Mouse (Mus musculus) midbrain, embryonic 13.5 days (tissue): Measurements from ENCODE around the gene Egf. TPM values are rescaled to one million over a fixed set of nuclear protein-coding genes. Genes with fewer than 3 reads are reported as not detected.

ENCODE experiments used
- ATAC-seq: fragments of 200-750 bp; cut with Nextera tagmentation; 2 replicates; pipeline ENCODE4 v1.8.0; 2017; ENCODE audit warnings: mild to moderate bottlenecking, moderate TSS enrichment, moderate library complexity
- H3K27ac ChIP-seq: fragments of 300-500 bp; sonication (generic); 2 replicates; pipeline ENCODE4 v1.5.1; 2015; ENCODE audit warnings: inconsistent platforms, mild to moderate bottlenecking, moderate library complexity
- H3K27me3 ChIP-seq: fragments of 300-500 bp; sonication (generic); 2 replicates; pipeline ENCODE4 v1.6.1; 2015; ENCODE audit warnings: mild to moderate bottlenecking, inconsistent platforms
- H3K36me3 ChIP-seq: fragments of 300-500 bp; sonication (generic); 2 replicates; pipeline ENCODE4 v1.6.1; 2015; ENCODE audit warnings: mild to moderate bottlenecking, inconsistent platforms
- H3K4me1 ChIP-seq: fragments of 300-500 bp; sonication (generic); replicated peaks from 2 replicates; pipeline ENCODE4 v1.6.1; 2015; ENCODE audit warnings: inconsistent platforms
- H3K4me2 ChIP-seq: fragments of 300-500 bp; sonication (generic); replicated peaks from 2 replicates; pipeline ENCODE4 v1.6.1; 2015; ENCODE audit warnings: moderate library complexity, mild to moderate bottlenecking, inconsistent platforms
- H3K4me3 ChIP-seq: fragments of 300-500 bp; sonication (generic); replicated peaks from 2 replicates; pipeline ENCODE4 v1.5.1; 2015; ENCODE audit warnings: mild to moderate bottlenecking, inconsistent platforms
- H3K9ac ChIP-seq: fragments of 300-500 bp; sonication (generic); replicated peaks from 2 replicates; pipeline ENCODE4 v1.6.1; 2015; ENCODE audit warnings: mild to moderate bottlenecking, inconsistent platforms
- H3K9me3 ChIP-seq: fragments of 300-500 bp; sonication (generic); 2 replicates; pipeline ENCODE4 v1.6.1; 2016; ENCODE audit warnings: mild to moderate bottlenecking, inconsistent platforms
- WGBS: fragments of 180-500 bp; shearing (Covaris S2); methylation state at CpG from one replicate; pipeline ENCODE4 v1.1.7; 2015; 5-methylcytosine and 5-hydroxymethylcytosine counted together
- polyA plus RNA-seq: library from polyadenylated mRNA; unstranded; fragments of >200 nt; fragmentation: Nextera tagmentation; extraction: Ambion mirVana; gene quantifications from 2 replicates; pipeline ENCODE4 v1.2.1, GENCODE M21; 2015

The Egf gene
- polyA plus RNA-seq, 1 experiment from 2014 or later, result 1.9 TPM

GRCm38 (mm10) chr3:129744803-129745202, 10.3 kb downstream of the Egf start:
- Histone ChIP-seq H3K9ac (no peak overlapping the region), H3K4me3 (no peak overlapping the region), H3K4me1 (no peaks in the 10 kb centered on the region), H3K27me3 (no peaks in the 10 kb centered on the region), H3K4me2 (no peak overlapping the region), H3K27ac (no peak overlapping the region), H3K36me3 (no peaks in the 10 kb centered on the region), H3K9me3 (no peaks in the 10 kb centered on the region)
- peak; percentile 30; the same call in 1 of the 2 replicates for ATAC-seq
- WGBS, result 53% methylated on average over 8 of the region's 8 CpGs

- H3K27ac ChIP-seq, result no peak overlapping the region
- H3K4me1 ChIP-seq, result no peaks in the 10 kb centered on the region
- no peak for ATAC-seq
- H3K9me3 ChIP-seq, result no peaks in the 10 kb centered on the region
- no peak overlapping the region for H3K4me3 ChIP-seq
- H3K9ac ChIP-seq, result no peak overlapping the region
- WGBS, result 88% methylated on average over 6 of the region's 6 CpGs
- no peaks in the 10 kb centered on the region for H3K36me3 ChIP-seq
- no peak overlapping the region for H3K4me2 ChIP-seq
- H3K27me3 ChIP-seq, result no peaks in the 10 kb centered on the region
Measured at GRCm38 (mm10) chr3:129742781-129743180, 12.3 kb downstream of the Egf start.

GRCm38 (mm10) chr3:129738291-129739183, 16.6 kb downstream of the Egf start:
- Histone ChIP-seq H3K27me3 (no peaks in the 10 kb centered on the region), H3K36me3 (no peaks in the 10 kb centered on the region), H3K9me3 (no peaks in the 10 kb centered on the region), H3K4me3 (no peak overlapping the region), H3K4me1 (no peaks in the 10 kb centered on the region), H3K9ac (no peak overlapping the region), H3K27ac (no peak overlapping the region), H3K4me2 (no peak overlapping the region)
- ATAC-seq, result no peak
- 67% methylated on average over 16 of the region's 16 CpGs for WGBS

GRCm38 (mm10) chr3:129731636-129732035, 23.5 kb downstream of the Egf start:
- Histone ChIP-seq H3K27me3 (no peaks in the 10 kb centered on the region), H3K4me2 (no peak overlapping the region), H3K9me3 (no peaks in the 10 kb centered on the region), H3K4me1 (no peaks in the 10 kb centered on the region), H3K27ac (no peak overlapping the region), H3K36me3 (no peaks in the 10 kb centered on the region), H3K9ac (no peak overlapping the region), H3K4me3 (no peak overlapping the region)
- no peak for ATAC-seq
- 85% methylated on average over 6 of the region's 6 CpGs for WGBS

GRCm38 (mm10) chr3:129730426-129730825, 24.7 kb downstream of the Egf start:
- H3K4me3 ChIP-seq, result no peak overlapping the region
- whole genome bisulfite sequencing, result 28% methylated on average over 8 of the region's 8 CpGs
- no peak overlapping the region for H3K4me2 ChIP-seq
- no peaks in the 10 kb centered on the region for H3K36me3 ChIP-seq
- H3K4me1 ChIP-seq, result 0 out of 2 replicates have a peak, but pooled peaks cover 3% of the 10 kb centered on the region
- H3K27ac ChIP-seq, result no peak overlapping the region
- no peaks in the 10 kb centered on the region for H3K27me3 ChIP-seq
- H3K9me3 ChIP-seq, result no peaks in the 10 kb centered on the region
- ATAC-seq, result no peak
- no peak overlapping the region for H3K9ac ChIP-seq

- H3K36me3 ChIP-seq, result no peaks in the 10 kb centered on the region
- no peak overlapping the region for H3K9ac ChIP-seq
- H3K27me3 ChIP-seq, result no peaks in the 10 kb centered on the region
- 75% methylated on average over 5 of the region's 5 CpGs for WGBS
- H3K4me1 ChIP-seq, result 0 out of 2 replicates have a peak, but pooled peaks cover 3% of the 10 kb centered on the region
- no peak for ATAC-seq
- no peak overlapping the region for H3K27ac ChIP-seq
- H3K9me3 ChIP-seq, result no peaks in the 10 kb centered on the region
- H3K4me3 ChIP-seq, result no peak overlapping the region
- H3K4me2 ChIP-seq, result no peak overlapping the region
Measured at GRCm38 (mm10) chr3:129729916-129730315, 25.2 kb downstream of the Egf start.

- Histone ChIP-seq H3K4me2 (peak overlapping the region; percentile 46), H3K4me3 (peak overlapping the region; percentile 50), H3K9ac (no peak overlapping the region), H3K27ac (no peak overlapping the region), H3K36me3 (no peaks in the 10 kb centered on the region), H3K9me3 (no peaks in the 10 kb centered on the region), H3K4me1 (peaks cover 8% of the 10 kb centered on the region), H3K27me3 (no peaks in the 10 kb centered on the region)
- ATAC-seq, result peak; percentile 55
- 76% methylated on average over 5 of the region's 5 CpGs for WGBS
Measured at GRCm38 (mm10) chr3:129725592-129725991, 29.5 kb downstream of the Egf start.

- Histone ChIP-seq H3K27me3 (no peaks in the 10 kb centered on the region), H3K9me3 (no peaks in the 10 kb centered on the region), H3K4me2 (peak overlapping the region; percentile 64), H3K36me3 (no peaks in the 10 kb centered on the region), H3K4me3 (peak overlapping the region; percentile 50), H3K4me1 (peaks cover 8% of the 10 kb centered on the region), H3K9ac (peak overlapping the region; percentile 56; the same call in 1 of the 2 replicates), H3K27ac (peak overlapping the region; percentile 80)
- WGBS, result under 1% methylated on average over 24 of the region's 24 CpGs
- peak; percentile 98 for ATAC-seq
Measured at GRCm38 (mm10) chr3:129724961-129725501, 30.1 kb downstream of the Egf start.

- H3K27ac ChIP-seq, result 0 out of 2 replicates have a peak overlapping the region, but pooled peaks have one; percentile 80
- peak; percentile 56 for ATAC-seq
- 66% methylated on average over 5 of the region's 5 CpGs for WGBS
- H3K9me3 ChIP-seq, result no peaks in the 10 kb centered on the region
- H3K27me3 ChIP-seq, result no peaks in the 10 kb centered on the region
- H3K4me1 ChIP-seq, result peaks cover 8% of the 10 kb centered on the region
- H3K4me2 ChIP-seq, result peak overlapping the region; percentile 64
- H3K36me3 ChIP-seq, result no peaks in the 10 kb centered on the region
- peak overlapping the region; percentile 56; the same call in 1 of the 2 replicates for H3K9ac ChIP-seq
- H3K4me3 ChIP-seq, result peak overlapping the region; percentile 50
Measured at GRCm38 (mm10) chr3:129724505-129724904, 30.6 kb downstream of the Egf start.

GRCm38 (mm10) chr3:129723311-129723710, 31.8 kb downstream of the Egf start:
- Histone ChIP-seq H3K4me3 (no peak overlapping the region), H3K4me2 (no peak overlapping the region), H3K9me3 (no peaks in the 10 kb centered on the region), H3K27me3 (no peaks in the 10 kb centered on the region), H3K36me3 (0 out of 2 replicates have a peak, but pooled peaks cover 3% of the 10 kb centered on the region), H3K27ac (no peak overlapping the region), H3K4me1 (peaks cover 8% of the 10 kb centered on the region), H3K9ac (no peak overlapping the region)
- no peak for ATAC-seq
- WGBS, result 55% methylated on average over 4 of the region's 4 CpGs

GRCm38 (mm10) chr3:129714542-129715145, 40.5 kb downstream of the Egf start:
- Histone ChIP-seq H3K9ac (no peak overlapping the region), H3K4me1 (no peaks in the 10 kb centered on the region), H3K9me3 (no peaks in the 10 kb centered on the region), H3K27ac (no peak overlapping the region), H3K4me2 (no peak overlapping the region), H3K4me3 (no peak overlapping the region), H3K27me3 (no peaks in the 10 kb centered on the region), H3K36me3 (peaks cover 14% of the 10 kb centered on the region; the same call in 1 of the 2 replicates)
- 81% methylated on average over 15 of the region's 15 CpGs for whole genome bisulfite sequencing
- no peak for ATAC-seq

GRCm38 (mm10) chr3:129708157-129708556, 47.0 kb downstream of the Egf start:
- Histone ChIP-seq H3K4me1 (no peaks in the 10 kb centered on the region), H3K36me3 (0 out of 2 replicates have a peak, but pooled peaks cover 7% of the 10 kb centered on the region), H3K4me2 (no peak overlapping the region), H3K9ac (no peak overlapping the region), H3K4me3 (no peak overlapping the region), H3K9me3 (no peaks in the 10 kb centered on the region), H3K27me3 (no peaks in the 10 kb centered on the region), H3K27ac (no peak overlapping the region)
- WGBS, result 19% methylated on average over 5 of the region's 5 CpGs
- ATAC-seq, result no peak
